Mouse (Mus musculus): ENCODE measurements at regions not wholly inside any gene's neighbourhood (a gene's known extent, or its start where the extent isn't known, plus 50 kb on each side); places are given as distances from the start of the nearest gene placed in this dataset.

DNA sequence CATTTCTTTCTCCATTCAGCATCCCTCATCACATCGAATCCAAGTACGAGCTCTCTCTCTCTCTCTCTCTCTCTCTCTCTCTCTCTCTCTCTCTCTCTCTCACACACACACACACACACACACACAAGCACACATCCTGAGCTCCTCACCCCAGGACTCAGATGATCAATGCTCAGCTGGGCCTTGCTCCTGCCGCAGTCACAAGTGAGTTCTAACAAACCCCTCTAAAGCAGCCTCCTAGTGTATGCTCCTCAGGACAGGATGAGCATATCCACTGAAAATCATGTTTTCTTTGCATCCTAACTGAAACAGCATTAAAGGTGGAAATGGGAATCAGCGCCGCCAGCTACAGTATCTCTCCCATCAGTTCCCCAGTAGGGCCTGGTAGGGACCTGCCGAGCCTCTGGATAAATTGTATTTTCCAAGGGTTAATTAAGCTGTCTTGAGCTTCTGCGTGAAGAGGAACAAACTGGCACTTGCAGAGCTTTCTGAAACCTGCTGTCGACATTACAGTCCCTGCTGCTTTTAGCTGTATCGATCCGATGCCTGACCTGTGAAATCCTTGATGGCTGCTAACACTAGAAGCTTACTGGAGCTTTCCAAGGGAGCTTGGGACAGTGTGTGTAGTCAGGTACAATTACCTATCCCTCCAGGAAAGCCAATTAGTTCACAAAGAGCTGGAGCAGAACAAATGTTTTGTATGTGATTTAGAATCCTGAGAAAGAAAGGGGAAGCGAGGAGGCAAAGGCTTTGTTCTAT, 131.3 kb upstream of the Vrk2 start:
- TF ChIP-seq EP300 (IDR thresholded peaks at IDR 0.05; ENCODE audit: low read length) (no peak), NRF1 (IDR thresholded peaks at IDR 0.05; ENCODE audit: low read depth, low read length) (no peak), USF1 (IDR thresholded peaks at IDR 0.05; ENCODE audit: low read depth, low read length) (no peak)
